Mouse (Mus musculus) lung, adult 2 months (tissue): ENCODE measurements around the gene Ctsz.

Experiments used
- CTCF ChIP-seq: fragments of 200-500 bp; IDR thresholded peaks from 2 replicates; pipeline ENCODE4 v1.5.1; 2011; ENCODE audit warnings: mild to moderate bottlenecking, low read length, control low read depth; ENCODE audit not compliant: insufficient read depth
- POLR2A ChIP-seq: fragments of 200-500 bp; IDR thresholded peaks from 2 replicates; pipeline ENCODE4 v1.6.1; 2011; ENCODE audit warnings: low read depth, mild to moderate bottlenecking, control low read depth, low read length, borderline replicate concordance; ENCODE audit errors: extremely low read depth

GRCm38 (mm10) chr2:174437697-174437982 lies 1.2 kb downstream of the Ctsz start:
- no peak for TF ChIP-seq CTCF
- TF ChIP-seq POLR2A = no peak
